Mouse (Mus musculus) stomach, embryonic 15.5 days (tissue): ENCODE data around the gene Hpdl. TPM values are rescaled to one million over a fixed set of nuclear protein-coding genes. Genes with fewer than 3 reads are reported as not detected.

Experiments used
- polyA plus RNA-seq: library from polyadenylated mRNA; unstranded; fragments of >200 nt; fragmentation: Nextera tagmentation; extraction: Ambion mirVana; gene quantifications from 2 replicates; pipeline ENCODE4 v1.2.1, GENCODE M21; 2015

The Hpdl gene
- polyA plus RNA-seq, 1 experiment from 2014 or later, result 1.2 TPM

Other genes starting within 250 kb of the Hpdl start
- 4.2 and 4.5 TPM in 2 replicates for gene Ccdc17, start 225.1 kb downstream of the Hpdl start, polyA plus RNA-seq
- 103 and 118 TPM in 2 replicates for gene Nasp, start 193.8 kb downstream of the Hpdl start, polyA plus RNA-seq
- 731 and 767 TPM in 2 replicates for gene Akr1a1, start 170.0 kb downstream of the Hpdl start, polyA plus RNA-seq
- gene Prdx1, start 136.2 kb downstream of the Hpdl start, polyA plus RNA-seq, result 1,377 and 1,420 TPM in 2 replicates
- gene Mmachc, start 113.3 kb downstream of the Hpdl start, polyA plus RNA-seq, result 23.5 and 24.5 TPM in 2 replicates
- gene Ccdc163, start 113.2 kb downstream of the Hpdl start, polyA plus RNA-seq, result 23.9 and 27.7 TPM in 2 replicates
- 5.8 and 7.3 TPM in 2 replicates for gene Tesk2, start 100.8 kb downstream of the Hpdl start, polyA plus RNA-seq
- gene Toe1, start 14.1 kb downstream of the Hpdl start, polyA plus RNA-seq, result 32.5 and 33.0 TPM in 2 replicates
- 11.9 and 13.2 TPM in 2 replicates for gene Mutyh, start 14.0 kb downstream of the Hpdl start, polyA plus RNA-seq
- gene Zswim5, start 55.7 kb upstream of the Hpdl start, polyA plus RNA-seq, result 0.58 and 0.67 TPM in 2 replicates
- 82.0 and 97.4 TPM in 2 replicates for gene Urod, start 172.7 kb upstream of the Hpdl start, polyA plus RNA-seq
- gene Hectd3, start 173.6 kb upstream of the Hpdl start, polyA plus RNA-seq, result 10.0 and 10.1 TPM in 2 replicates
- 35.3 and 36.4 TPM in 2 replicates for gene Eif2b3, start 197.7 kb upstream of the Hpdl start, polyA plus RNA-seq